Mouse (Mus musculus): ENCODE measurements around the gene Glis1. TPM values are rescaled to one million over a fixed set of nuclear protein-coding genes. Genes with fewer than 3 reads are reported as not detected.

Gene Glis1
- total and polyA plus RNA-seq, 2 experiments from 2014 or later: 1.4 to 2.1 TPM

DNA sequence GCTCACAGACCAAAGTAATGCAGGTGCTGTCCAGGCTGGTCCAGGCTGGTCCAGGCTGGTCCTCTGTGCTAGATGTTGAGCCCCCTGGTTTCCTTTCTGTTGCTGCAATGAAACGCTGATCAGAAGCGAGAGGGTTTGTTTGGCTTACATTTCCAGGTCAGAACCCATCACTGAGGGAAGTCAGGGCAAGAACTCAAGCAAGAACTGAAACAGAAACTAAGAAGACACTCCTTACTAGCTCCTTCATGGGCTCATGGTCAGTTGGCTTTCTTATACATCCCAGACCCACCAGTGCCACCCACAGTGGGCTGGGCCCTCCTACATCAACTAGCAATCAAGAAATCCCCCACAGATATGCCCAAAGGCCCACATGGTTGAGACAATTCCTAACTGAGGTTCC, 234.1 kb downstream of the Glis1 start:
- no peak for TF ChIP-seq CTCF (IDR thresholded peaks at IDR 0.05)
- DNase-seq (ENCODE audit: low spot score) (no peak), ATAC-seq (ENCODE audit: low FRiP score) (no peak)
- H3K4me2 ChIP-seq (ENCODE audit: low read depth, low read length, poor library complexity, severe bottlenecking): no peak overlapping the region
- 91% methylated on average over 2 of the region's 2 CpGs for WGBS
- no peaks in the 10 kb centered on the region for H3K9me3 ChIP-seq (ENCODE audit: low read length)
- H3K9ac ChIP-seq (replicated peaks; ENCODE audit: low read length, poor library complexity, severe bottlenecking): no peak overlapping the region
- peaks cover 2% of the 10 kb centered on the region; the same call in 1 of the 2 replicates for H3K4me1 ChIP-seq (ENCODE audit: insufficient read depth, low read length)
- H3K4me3 ChIP-seq (ENCODE audit: low read depth, low read length): no peak overlapping the region
- no peaks in the 10 kb centered on the region for H3K27me3 ChIP-seq (ENCODE audit: insufficient read depth, low read length)
- no peak overlapping the region for H3K27ac ChIP-seq (ENCODE audit: low read depth, low read length)
- no peaks in the 10 kb centered on the region for H3K36me3 ChIP-seq (ENCODE audit: insufficient read depth, low read length)

GRCm38 (mm10) chr4:107670731-107671130, 236.3 kb downstream of the Glis1 start:
- 76% methylated on average over 5 of the region's 5 CpGs for WGBS
- Histone ChIP-seq H3K27me3 (ENCODE audit: insufficient read depth, low read length) (no peaks in the 10 kb centered on the region), H3K4me1 (ENCODE audit: insufficient read depth, low read length) (peaks cover 4% of the 10 kb centered on the region; the same call in 1 of the 2 replicates), H3K4me2 (ENCODE audit: low read depth, low read length, poor library complexity, severe bottlenecking) (no peak overlapping the region), H3K27ac (ENCODE audit: low read depth, low read length) (no peak overlapping the region), H3K9ac (replicated peaks; ENCODE audit: low read length, poor library complexity, severe bottlenecking) (no peak overlapping the region), H3K9me3 (ENCODE audit: low read length) (no peaks in the 10 kb centered on the region), H3K36me3 (ENCODE audit: insufficient read depth, low read length) (no peaks in the 10 kb centered on the region), H3K4me3 (ENCODE audit: low read depth, low read length) (no peak overlapping the region)
- DNase-seq (ENCODE audit: low spot score) (no peak), ATAC-seq (ENCODE audit: low FRiP score) (no peak)
- TF ChIP-seq CTCF (IDR thresholded peaks at IDR 0.05): no peak

DNA sequence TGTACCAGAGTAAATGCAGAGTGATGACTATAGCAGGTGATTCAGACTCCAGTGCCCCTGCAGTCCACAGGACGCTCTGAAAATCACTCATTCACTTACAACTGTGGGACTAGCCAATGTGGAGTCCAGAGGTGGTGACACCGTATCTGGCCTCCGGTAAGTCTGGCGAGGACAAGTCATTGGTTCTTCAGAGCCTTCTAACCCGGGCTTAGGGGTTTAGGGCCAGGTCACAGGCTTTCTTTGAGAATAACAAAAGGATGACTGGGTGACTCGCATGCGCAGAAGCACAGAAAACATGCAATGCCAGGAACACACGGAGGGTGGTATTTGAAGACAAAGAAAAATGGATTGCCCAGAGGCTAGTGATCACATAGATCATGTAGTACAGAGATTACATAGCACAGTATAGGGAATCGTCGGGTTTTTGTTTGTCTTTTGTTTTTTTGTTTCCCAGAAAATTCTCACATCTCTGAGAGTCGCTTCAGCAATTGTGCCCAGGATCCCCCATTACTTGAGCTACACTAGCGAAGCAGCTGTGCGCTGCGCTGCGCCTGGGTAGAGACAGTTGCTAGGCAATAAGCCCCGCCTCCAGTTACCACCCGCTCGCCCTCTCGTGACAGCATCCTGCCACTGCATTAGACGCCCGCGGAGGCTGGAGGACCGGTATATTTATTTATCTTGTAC, 239.4 kb downstream of the Glis1 start:
- H3K27ac ChIP-seq (ENCODE audit: low read depth, low read length): peak overlapping the region; percentile 78
- ATAC-seq (ENCODE audit: low FRiP score) (peak; percentile 89), DNase-seq (ENCODE audit: low spot score) (peak; percentile 96)
- 9% methylated on average over 23 of the region's 23 CpGs for WGBS
- H3K9me3 ChIP-seq (ENCODE audit: low read length): no peaks in the 10 kb centered on the region
- TF ChIP-seq CTCF (IDR thresholded peaks at IDR 0.05): peak; percentile 81
- no peaks in the 10 kb centered on the region; the same call in 1 of the 2 replicates for H3K27me3 ChIP-seq (ENCODE audit: insufficient read depth, low read length)
- no peak overlapping the region; the same call in 1 of the 2 replicates for H3K9ac ChIP-seq (replicated peaks; ENCODE audit: low read length, poor library complexity, severe bottlenecking)
- H3K4me2 ChIP-seq (ENCODE audit: low read depth, low read length, poor library complexity, severe bottlenecking): peak overlapping the region; percentile 15
- H3K4me3 ChIP-seq (ENCODE audit: low read depth, low read length): no peak overlapping the region
- no peaks in the 10 kb centered on the region for H3K36me3 ChIP-seq (ENCODE audit: insufficient read depth, low read length)
- peaks cover 4% of the 10 kb centered on the region; the same call in 1 of the 2 replicates for H3K4me1 ChIP-seq (ENCODE audit: insufficient read depth, low read length)

DNA sequence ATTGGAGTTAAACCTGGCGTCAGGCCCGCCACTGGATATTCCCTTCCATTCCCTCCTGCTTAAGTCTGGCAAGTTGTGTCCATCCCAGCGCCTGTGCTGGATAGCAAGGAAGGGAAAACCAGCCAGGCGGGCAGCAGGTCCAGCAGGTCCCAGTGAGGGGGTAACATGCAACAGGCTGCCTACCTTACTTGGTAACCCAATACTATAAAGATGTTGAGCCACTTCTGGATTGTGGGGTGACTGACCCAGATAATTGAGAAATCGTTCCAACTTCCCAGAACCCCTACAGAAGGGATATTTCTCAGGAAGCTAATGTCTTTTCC, 239.9 kb downstream of the Glis1 start:
- Histone ChIP-seq H3K4me3 (ENCODE audit: low read depth, low read length) (no peak overlapping the region), H3K9me3 (ENCODE audit: low read length) (no peaks in the 10 kb centered on the region), H3K27me3 (ENCODE audit: insufficient read depth, low read length) (no peaks in the 10 kb centered on the region; the same call in 1 of the 2 replicates), H3K9ac (replicated peaks; ENCODE audit: low read length, poor library complexity, severe bottlenecking) (no peak overlapping the region), H3K4me1 (ENCODE audit: insufficient read depth, low read length) (peaks cover 4% of the 10 kb centered on the region; the same call in 1 of the 2 replicates), H3K27ac (ENCODE audit: low read depth, low read length) (no peak overlapping the region), H3K4me2 (ENCODE audit: low read depth, low read length, poor library complexity, severe bottlenecking) (peak overlapping the region; percentile 15), H3K36me3 (ENCODE audit: insufficient read depth, low read length) (no peaks in the 10 kb centered on the region)
- DNase-seq (ENCODE audit: low spot score) (no peak), ATAC-seq (ENCODE audit: low FRiP score) (no peak)
- no peak for TF ChIP-seq CTCF (IDR thresholded peaks at IDR 0.05)
- 27% methylated on average over 5 of the region's 5 CpGs for WGBS

DNA sequence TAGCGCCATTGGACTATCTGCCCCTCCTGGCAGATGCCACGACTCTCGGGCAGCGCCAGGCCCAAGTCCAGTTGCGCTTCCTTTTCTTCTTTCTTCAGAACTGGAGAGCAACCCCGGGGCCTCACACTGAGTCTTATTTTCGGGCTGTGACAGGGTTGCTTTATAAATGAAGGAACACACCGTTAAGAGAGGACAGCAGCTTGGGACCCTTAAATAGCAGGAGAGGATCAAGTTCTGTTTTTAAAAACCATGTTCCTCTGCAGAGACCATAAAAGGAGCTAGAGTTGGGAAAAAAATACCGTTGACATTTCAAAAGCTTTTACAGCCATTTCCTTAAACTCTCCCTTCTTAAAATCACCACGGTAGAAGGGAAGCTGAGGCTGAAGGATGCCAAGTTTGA, 241.3 kb downstream of the Glis1 start:
- Histone ChIP-seq H3K4me3 (ENCODE audit: low read depth, low read length) (no peak overlapping the region), H3K4me1 (ENCODE audit: insufficient read depth, low read length) (peaks cover 10% of the 10 kb centered on the region), H3K27ac (ENCODE audit: low read depth, low read length) (no peak overlapping the region), H3K36me3 (ENCODE audit: insufficient read depth, low read length) (no peaks in the 10 kb centered on the region), H3K9ac (replicated peaks; ENCODE audit: low read length, poor library complexity, severe bottlenecking) (no peak overlapping the region), H3K27me3 (ENCODE audit: insufficient read depth, low read length) (no peaks in the 10 kb centered on the region; the same call in 1 of the 2 replicates), H3K9me3 (ENCODE audit: low read length) (no peaks in the 10 kb centered on the region), H3K4me2 (ENCODE audit: low read depth, low read length, poor library complexity, severe bottlenecking) (no peak overlapping the region)
- ATAC-seq (ENCODE audit: low FRiP score) (no peak), DNase-seq (ENCODE audit: low spot score) (no peak)
- TF ChIP-seq CTCF (IDR thresholded peaks at IDR 0.05): no peak
- WGBS: 68% methylated on average over 10 of the region's 10 CpGs

DNA sequence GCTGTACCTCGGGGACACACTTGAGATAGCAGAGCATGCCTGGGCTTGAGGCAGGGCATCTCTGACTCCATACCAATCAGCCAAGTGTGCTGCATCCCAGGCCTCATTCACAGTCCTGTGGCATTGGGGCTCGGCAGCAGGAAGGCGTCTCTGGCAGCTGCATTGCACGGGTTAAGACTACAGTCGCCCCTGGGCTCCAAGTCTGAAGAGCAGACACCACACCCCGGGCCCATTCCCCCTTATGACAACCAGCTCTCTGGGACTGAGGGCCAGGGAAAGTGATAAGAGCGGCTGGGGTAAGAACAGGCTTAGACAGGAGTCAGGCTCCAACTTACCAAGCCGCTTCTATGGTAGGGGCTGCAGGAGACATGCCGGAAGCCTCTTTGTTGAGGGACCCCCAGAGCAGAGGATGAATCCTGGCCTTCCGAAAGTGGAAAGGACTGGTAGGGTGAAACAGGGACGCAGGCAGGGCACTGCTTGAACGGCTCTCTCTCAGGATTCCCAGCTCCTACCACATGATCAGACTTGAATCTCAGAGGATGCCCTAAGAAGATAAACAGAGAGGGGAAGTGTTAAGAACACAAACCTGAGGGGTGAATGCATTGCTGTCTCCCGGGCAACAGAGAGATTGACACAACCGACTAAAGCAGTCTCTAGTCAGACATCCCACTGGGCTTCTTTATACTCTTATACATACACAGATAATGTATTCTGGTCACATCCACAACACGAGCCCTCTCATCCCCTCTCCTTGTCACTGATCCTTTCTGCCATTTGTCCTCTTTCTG, 246.1 kb downstream of the Glis1 start:
- H3K4me3 ChIP-seq (ENCODE audit: low read depth, low read length): no peak overlapping the region
- DNase-seq (ENCODE audit: low spot score) (peak; percentile 71), ATAC-seq (ENCODE audit: low FRiP score) (peak; percentile 73)
- H3K4me1 ChIP-seq (ENCODE audit: insufficient read depth, low read length): peaks cover 12% of the 10 kb centered on the region; the same call in 1 of the 2 replicates
- no peaks in the 10 kb centered on the region for H3K36me3 ChIP-seq (ENCODE audit: insufficient read depth, low read length)
- no peak for TF ChIP-seq CTCF (IDR thresholded peaks at IDR 0.05)
- no peaks in the 10 kb centered on the region; the same call in 1 of the 2 replicates for H3K27me3 ChIP-seq (ENCODE audit: insufficient read depth, low read length)
- H3K27ac ChIP-seq (ENCODE audit: low read depth, low read length): peak overlapping the region; percentile 71
- 0 out of 2 replicates have a peak overlapping the region, but pooled peaks have one; percentile 14 for H3K9ac ChIP-seq (replicated peaks; ENCODE audit: low read length, poor library complexity, severe bottlenecking)
- peak overlapping the region; percentile 31 for H3K4me2 ChIP-seq (ENCODE audit: low read depth, low read length, poor library complexity, severe bottlenecking)
- 11% methylated on average over 15 of the region's 15 CpGs for WGBS
- H3K9me3 ChIP-seq (ENCODE audit: low read length): no peaks in the 10 kb centered on the region
